Mouse (Mus musculus): ENCODE results near the gene Cped1. TPM values are rescaled to one million over a fixed set of nuclear protein-coding genes. Genes with fewer than 3 reads are reported as not detected.
A peak's percentile ranks its signal among the peaks of the same experiment; 100 is the strongest.

Gene Cped1
- 1.3 and 1.8 TPM in 2 replicates for polyA plus RNA-seq (2012; rRNA removed)

DNA sequence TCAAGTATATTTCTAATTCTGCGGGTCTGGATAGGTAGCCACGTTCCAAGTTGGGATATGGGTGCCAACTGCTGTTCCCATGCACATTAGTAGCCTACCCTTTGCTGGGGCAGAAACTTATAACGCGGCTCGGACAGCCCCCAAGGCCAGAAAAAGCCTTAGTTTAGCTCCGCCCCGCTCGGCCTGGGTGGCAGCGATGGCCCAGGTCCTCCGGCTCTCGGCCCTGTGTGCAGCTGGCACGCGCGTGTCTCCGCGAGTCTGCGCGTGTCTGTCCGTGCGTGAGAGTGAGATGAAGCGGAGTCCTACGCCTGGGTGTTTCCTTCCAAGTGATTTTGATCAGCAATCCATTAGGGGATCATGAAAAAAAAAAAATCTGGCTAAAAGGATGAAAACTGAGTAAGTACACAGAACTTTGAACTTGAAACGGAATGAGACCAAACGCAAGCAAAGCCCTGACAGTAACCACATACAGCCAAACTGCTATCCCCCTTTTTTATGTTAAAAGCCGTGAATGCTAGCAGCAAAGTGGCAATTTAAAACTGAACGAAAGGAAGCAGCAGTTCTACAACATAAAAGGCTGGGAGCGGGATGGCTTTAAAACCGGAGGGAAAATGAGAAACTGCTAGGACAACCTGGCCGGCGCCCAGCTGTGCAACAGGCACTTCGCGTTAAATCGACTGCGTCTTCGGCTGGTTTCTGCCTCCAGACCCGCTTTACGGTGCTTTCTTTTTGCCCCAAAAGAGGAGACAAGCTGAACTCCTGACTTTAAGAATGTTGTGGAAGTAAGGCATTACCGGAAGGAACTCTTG lies at the start of gene Cped1:
Cped1 (plus strand) TSS at position 185 of the 809 bp plus-strand sequence.
- Histone ChIP-seq H3K27ac (ENCODE audit: control insufficient read depth, insufficient read depth, low read depth, low read length) (peak within 1 kb of the TSS; percentile 71), H3K36me3 (ENCODE audit: control insufficient read depth, insufficient read depth, low read length) (no peaks in the 10 kb centered on the region), H3K4me3 (ENCODE audit: control insufficient read depth, low read depth, low read length) (peak within 1 kb of the TSS; percentile 81), H3K27me3 (ENCODE audit: control insufficient read depth, insufficient read depth, low read length) (0 out of 2 replicates have a peak, but pooled peaks cover 2% of the 10 kb centered on the region), H3K4me1 (ENCODE audit: control insufficient read depth, insufficient read depth, low read length) (peaks cover 17% of the 10 kb centered on the region)
- no peak for TF ChIP-seq CTCF (IDR thresholded peaks at IDR 0.05; ENCODE audit: control insufficient read depth, insufficient read depth, insufficient replicate concordance, low read depth, low read length)
- TF ChIP-seq POLR2A (IDR thresholded peaks at IDR 0.05; ENCODE audit: control insufficient read depth, low read depth, low read length): peak; percentile 60

DNA sequence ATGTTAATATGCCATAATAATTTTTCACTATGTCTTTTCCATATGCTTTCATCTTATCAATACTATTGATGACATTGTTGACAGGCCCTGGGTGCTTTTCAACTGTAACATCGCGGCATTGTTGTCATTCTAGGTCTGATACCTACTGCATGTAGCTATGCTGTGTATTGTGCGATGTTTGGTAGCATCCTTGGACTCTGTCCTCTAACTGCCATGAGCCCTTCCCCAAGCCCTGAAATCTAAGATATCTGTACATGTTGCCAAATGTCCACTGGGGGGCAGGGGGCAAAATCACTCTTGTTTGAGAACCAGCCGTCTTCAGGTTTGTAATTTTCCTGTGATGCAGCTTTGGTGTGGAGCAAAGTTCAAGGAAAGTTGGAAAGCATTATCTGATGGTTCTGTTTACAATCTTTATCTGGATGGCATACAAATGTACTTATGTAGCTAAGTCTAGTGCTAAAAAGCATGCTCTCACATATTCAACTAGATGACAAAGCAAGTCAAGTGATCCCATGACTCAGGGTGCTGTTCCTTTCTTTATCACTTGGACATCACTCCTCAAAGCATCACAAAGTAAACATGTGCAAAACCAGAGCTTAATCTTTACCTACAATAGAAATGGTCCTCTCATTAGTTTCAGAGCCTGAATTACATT lies 47.6 kb upstream of the Cped1 start:
- H3K4me1 ChIP-seq (ENCODE audit: control insufficient read depth, insufficient read depth, low read length): no peaks in the 10 kb centered on the region
- H3K27me3 ChIP-seq (ENCODE audit: control insufficient read depth, insufficient read depth, low read length): no peaks in the 10 kb centered on the region
- no peaks in the 10 kb centered on the region for H3K36me3 ChIP-seq (ENCODE audit: control insufficient read depth, insufficient read depth, low read length)
- no peak for TF ChIP-seq POLR2A (IDR thresholded peaks at IDR 0.05; ENCODE audit: control insufficient read depth, low read depth, low read length)
- TF ChIP-seq CTCF (IDR thresholded peaks at IDR 0.05; ENCODE audit: control insufficient read depth, insufficient read depth, insufficient replicate concordance, low read depth, low read length): no peak
- H3K4me3 ChIP-seq (ENCODE audit: control insufficient read depth, low read depth, low read length): no peak overlapping the region
- no peak overlapping the region for H3K27ac ChIP-seq (ENCODE audit: control insufficient read depth, insufficient read depth, low read depth, low read length)

DNA sequence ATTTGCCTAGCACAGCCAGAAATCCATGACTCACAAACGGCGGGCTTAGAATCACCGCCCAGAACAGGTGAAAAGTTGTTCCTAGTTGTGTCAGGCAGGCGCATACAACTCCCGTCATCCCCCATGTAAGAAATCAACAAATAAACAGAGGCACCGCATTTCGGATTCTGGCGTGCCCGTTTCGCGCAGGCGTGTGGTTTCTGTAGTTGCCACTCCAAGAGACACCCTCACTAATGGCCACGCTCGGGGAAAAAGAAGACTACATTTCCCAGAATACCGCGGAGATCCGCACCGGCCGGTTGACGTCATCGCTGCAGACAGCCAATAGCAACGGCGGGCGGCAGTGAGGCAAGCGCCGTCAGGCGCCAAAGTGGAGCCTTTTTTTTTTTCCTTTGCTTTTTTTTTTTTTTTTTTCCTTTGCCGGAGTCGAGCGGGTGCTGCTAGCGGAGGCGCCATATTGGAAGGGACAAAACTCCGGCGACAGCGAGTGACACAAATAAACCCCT lies 36.4 kb upstream of the Cped1 start, which contains the start of gene Ing3:
Ing3 (plus strand) TSS at position 346 of the 506 bp plus-strand sequence.
- Histone ChIP-seq H3K36me3 (ENCODE audit: control insufficient read depth, insufficient read depth, low read length) (no peaks in the 10 kb centered on the region), H3K4me3 (ENCODE audit: control insufficient read depth, low read depth, low read length) (peak within 1 kb of the TSS; percentile 89), H3K27ac (ENCODE audit: control insufficient read depth, insufficient read depth, low read depth, low read length) (peak within 1 kb of the TSS; percentile 93), H3K27me3 (ENCODE audit: control insufficient read depth, insufficient read depth, low read length) (no peaks in the 10 kb centered on the region), H3K4me1 (ENCODE audit: control insufficient read depth, insufficient read depth, low read length) (no peaks in the 10 kb centered on the region)
- TF ChIP-seq CTCF (IDR thresholded peaks at IDR 0.05; ENCODE audit: control insufficient read depth, insufficient read depth, insufficient replicate concordance, low read depth, low read length) (no peak), POLR2A (IDR thresholded peaks at IDR 0.05; ENCODE audit: control insufficient read depth, low read depth, low read length) (no peak; the same call in 1 of the 2 replicates)

DNA sequence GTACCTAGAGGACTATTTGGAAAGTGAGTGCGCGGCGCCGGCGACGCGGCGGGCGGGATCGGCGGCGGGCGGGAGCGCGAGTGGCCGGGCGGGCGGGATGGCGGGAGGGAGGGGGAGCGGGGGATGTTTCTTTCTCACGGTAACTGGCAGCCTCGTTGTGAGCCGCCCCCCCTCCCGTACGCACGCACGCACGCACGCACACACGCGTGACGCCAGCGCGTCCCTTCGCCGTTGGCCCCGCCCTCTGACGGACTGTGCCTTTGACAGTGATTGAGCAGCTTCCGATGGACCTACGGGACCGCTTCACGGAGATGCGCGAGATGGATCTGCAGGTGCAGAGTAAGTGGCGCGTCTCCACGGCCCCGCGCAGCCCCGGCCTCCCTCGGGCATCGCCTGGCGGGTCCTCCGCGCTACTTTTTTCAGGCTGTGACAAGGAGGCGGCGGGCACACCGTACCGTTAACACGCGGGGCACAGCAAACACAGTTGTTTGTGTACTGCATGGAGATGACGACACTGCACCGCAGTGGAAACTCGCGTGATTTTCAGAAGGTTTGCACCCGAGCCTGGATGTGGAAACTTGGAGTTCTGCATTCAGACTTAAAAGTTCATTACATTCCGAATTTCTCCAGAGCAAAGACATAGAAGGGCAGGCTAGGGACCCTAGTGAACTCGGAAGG lies 35.8 kb upstream of the Cped1 start:
- Histone ChIP-seq H3K36me3 (ENCODE audit: control insufficient read depth, insufficient read depth, low read length) (no peaks in the 10 kb centered on the region), H3K4me1 (ENCODE audit: control insufficient read depth, insufficient read depth, low read length) (no peaks in the 10 kb centered on the region), H3K27ac (ENCODE audit: control insufficient read depth, insufficient read depth, low read depth, low read length) (peak overlapping the region; percentile 93), H3K27me3 (ENCODE audit: control insufficient read depth, insufficient read depth, low read length) (no peaks in the 10 kb centered on the region), H3K4me3 (ENCODE audit: control insufficient read depth, low read depth, low read length) (peak overlapping the region; percentile 89)
- TF ChIP-seq CTCF (IDR thresholded peaks at IDR 0.05; ENCODE audit: control insufficient read depth, insufficient read depth, insufficient replicate concordance, low read depth, low read length) (no peak), POLR2A (IDR thresholded peaks at IDR 0.05; ENCODE audit: control insufficient read depth, low read depth, low read length) (peak; percentile 60)

DNA sequence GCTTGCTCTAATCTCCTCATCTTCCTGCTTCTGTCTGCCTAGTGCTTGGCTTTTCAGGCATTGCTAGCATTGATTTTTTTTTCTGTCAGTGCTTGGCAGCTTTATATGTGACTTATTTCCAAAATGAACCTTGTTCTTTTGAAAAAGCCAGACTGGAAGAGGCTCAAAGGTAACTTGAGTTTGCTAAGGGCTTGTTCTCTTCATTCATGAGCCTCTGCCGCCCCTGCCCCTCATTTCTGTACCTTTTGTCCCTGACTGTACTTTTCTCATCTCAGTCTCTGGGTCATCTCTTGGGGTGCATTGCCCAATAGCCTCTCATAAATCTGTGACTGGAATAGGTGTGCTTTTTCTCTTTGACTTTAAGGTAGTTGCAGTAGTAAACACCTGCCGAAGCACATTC lies 35.0 kb upstream of the Cped1 start:
- H3K36me3 ChIP-seq (ENCODE audit: control insufficient read depth, insufficient read depth, low read length): no peaks in the 10 kb centered on the region
- TF ChIP-seq CTCF (IDR thresholded peaks at IDR 0.05; ENCODE audit: control insufficient read depth, insufficient read depth, insufficient replicate concordance, low read depth, low read length): no peak
- TF ChIP-seq POLR2A (IDR thresholded peaks at IDR 0.05; ENCODE audit: control insufficient read depth, low read depth, low read length): no peak
- no peak overlapping the region for H3K27ac ChIP-seq (ENCODE audit: control insufficient read depth, insufficient read depth, low read depth, low read length)
- no peaks in the 10 kb centered on the region for H3K27me3 ChIP-seq (ENCODE audit: control insufficient read depth, insufficient read depth, low read length)
- H3K4me1 ChIP-seq (ENCODE audit: control insufficient read depth, insufficient read depth, low read length): no peaks in the 10 kb centered on the region
- H3K4me3 ChIP-seq (ENCODE audit: control insufficient read depth, low read depth, low read length): peak overlapping the region; percentile 81

DNA sequence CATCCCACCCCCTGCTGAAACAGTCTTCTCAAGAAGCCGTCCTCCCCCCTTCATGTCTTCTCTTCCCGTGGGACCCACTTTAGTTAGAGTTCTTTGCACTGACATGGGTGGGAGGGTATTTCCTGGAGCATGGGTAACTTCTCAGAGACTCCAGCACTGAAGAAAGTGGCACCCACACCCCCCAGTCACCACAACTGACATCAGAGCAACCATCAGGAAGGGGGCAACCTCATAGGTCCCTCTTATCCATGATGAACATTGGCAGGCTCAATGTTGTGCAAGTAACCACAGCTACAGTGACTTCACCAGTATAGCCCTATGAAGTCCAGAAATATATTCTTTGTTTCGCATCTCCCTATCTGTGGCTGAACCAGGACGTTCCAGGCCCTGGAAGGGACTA lies 30.2 kb upstream of the Cped1 start:
- H3K4me1 ChIP-seq (ENCODE audit: control insufficient read depth, insufficient read depth, low read length): no peaks in the 10 kb centered on the region
- H3K36me3 ChIP-seq (ENCODE audit: control insufficient read depth, insufficient read depth, low read length): no peaks in the 10 kb centered on the region
- H3K27me3 ChIP-seq (ENCODE audit: control insufficient read depth, insufficient read depth, low read length): no peaks in the 10 kb centered on the region
- H3K27ac ChIP-seq (ENCODE audit: control insufficient read depth, insufficient read depth, low read depth, low read length): no peak overlapping the region
- TF ChIP-seq CTCF (IDR thresholded peaks at IDR 0.05; ENCODE audit: control insufficient read depth, insufficient read depth, insufficient replicate concordance, low read depth, low read length) (no peak), POLR2A (IDR thresholded peaks at IDR 0.05; ENCODE audit: control insufficient read depth, low read depth, low read length) (no peak)
- no peak overlapping the region for H3K4me3 ChIP-seq (ENCODE audit: control insufficient read depth, low read depth, low read length)

DNA sequence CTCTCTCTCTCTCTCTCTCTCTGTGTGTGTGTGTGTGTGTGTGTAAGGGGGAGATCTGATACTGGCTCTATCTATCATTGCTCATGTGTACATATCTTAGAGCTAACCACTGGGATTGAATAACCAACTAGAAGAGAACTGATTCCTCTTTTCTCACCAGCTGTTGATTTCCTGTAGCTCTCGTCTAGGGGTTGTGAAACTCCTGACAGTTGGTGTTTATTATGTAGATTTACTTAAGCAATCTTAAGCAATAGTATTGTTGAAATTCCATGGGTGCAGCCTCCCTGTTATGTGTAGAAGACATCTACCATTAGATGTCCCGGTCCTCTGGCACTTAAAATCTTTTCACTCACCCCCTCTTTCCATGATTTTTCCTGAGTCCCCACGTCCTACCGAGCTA lies 26.8 kb upstream of the Cped1 start:
- no peak for TF ChIP-seq POLR2A (IDR thresholded peaks at IDR 0.05; ENCODE audit: control insufficient read depth, low read depth, low read length)
- TF ChIP-seq CTCF (IDR thresholded peaks at IDR 0.05; ENCODE audit: control insufficient read depth, insufficient read depth, insufficient replicate concordance, low read depth, low read length): no peak
- no peaks in the 10 kb centered on the region for H3K27me3 ChIP-seq (ENCODE audit: control insufficient read depth, insufficient read depth, low read length)
- H3K27ac ChIP-seq (ENCODE audit: control insufficient read depth, insufficient read depth, low read depth, low read length): no peak overlapping the region
- H3K4me1 ChIP-seq (ENCODE audit: control insufficient read depth, insufficient read depth, low read length): no peaks in the 10 kb centered on the region
- H3K4me3 ChIP-seq (ENCODE audit: control insufficient read depth, low read depth, low read length): no peak overlapping the region
- no peaks in the 10 kb centered on the region for H3K36me3 ChIP-seq (ENCODE audit: control insufficient read depth, insufficient read depth, low read length)
